Mouse (Mus musculus) brain, embryonic 18.5 days (tissue): Measurements from ENCODE around the gene Taldo1.
"Not testable (repeated sequence)": the region's sequence is repeated elsewhere in the genome, so short reads cannot be mapped to it uniquely, and the experiment has no call there.

Experiments used
- DNase-seq: peaks from one replicate; pipeline ENCODE4 v3.0.0-alpha.2; 2012; ENCODE audit warnings: low read depth, low spot score

The Taldo1 gene

GRCm38 (mm10) chr7:141387807-141388486, 4.1 kb upstream of the Taldo1 start:
- no peak for DNase-seq

- no peak for DNase-seq
These were observed 3.4 kb upstream of the Taldo1 start for GRCm38 (mm10) chr7:141388487-141389109.

GRCm38 (mm10) chr7:141390326-141391259, 1.4 kb upstream of the Taldo1 start:
- no peak for DNase-seq

- no peak for DNase-seq
These were observed 688 bp downstream of the Taldo1 start for GRCm38 (mm10) chr7:141392552-141393222.

- no peak for DNase-seq
These were observed 2.2 kb downstream of the Taldo1 start for GRCm38 (mm10) chr7:141394158-141394557.

GRCm38 (mm10) chr7:141394771-141395170, 2.8 kb downstream of the Taldo1 start:
- DNase-seq, result no peak

GRCm38 (mm10) chr7:141395348-141395747, 3.3 kb downstream of the Taldo1 start:
- no peak for DNase-seq

GRCm38 (mm10) chr7:141403305-141403704, 11.3 kb downstream of the Taldo1 start:
- DNase-seq, result no peak

GRCm38 (mm10) chr7:141405466-141405865, 13.5 kb downstream of the Taldo1 start:
- no peak for DNase-seq

- DNase-seq, result not testable (repeated sequence)
These were observed 15.7 kb downstream of the Taldo1 start for GRCm38 (mm10) chr7:141407670-141408069.

GRCm38 (mm10) chr7:141408833-141409232, 16.8 kb downstream of the Taldo1 start:
- DNase-seq, result no peak

- no peak for DNase-seq
These were observed 18.6 kb downstream of the Taldo1 start for GRCm38 (mm10) chr7:141410631-141411030.

GRCm38 (mm10) chr7:141411667-141412066, 19.7 kb downstream of the Taldo1 start:
- DNase-seq, result no peak

- no peak for DNase-seq
These were observed 21.3 kb downstream of the Taldo1 start for GRCm38 (mm10) chr7:141413331-141413730.

GRCm38 (mm10) chr7:141413809-141414584, 22.0 kb downstream of the Taldo1 start, which contains the start of gene Gatd1:
Gene Gatd1, minus strand, starts transcription at chr7:141414136.
- peak; percentile 98 for DNase-seq

- DNase-seq, result no peak
These were observed 24.3 kb downstream of the Taldo1 start for GRCm38 (mm10) chr7:141416144-141416841.

- no peak for DNase-seq
These were observed 26.0 kb downstream of the Taldo1 start for GRCm38 (mm10) chr7:141417731-141418681.

- no peak for DNase-seq
These were observed 27.0 kb downstream of the Taldo1 start for GRCm38 (mm10) chr7:141418970-141419369.
